ENCODE assay signal across 8 mouse cellular contexts in the genomic region with DNA sequence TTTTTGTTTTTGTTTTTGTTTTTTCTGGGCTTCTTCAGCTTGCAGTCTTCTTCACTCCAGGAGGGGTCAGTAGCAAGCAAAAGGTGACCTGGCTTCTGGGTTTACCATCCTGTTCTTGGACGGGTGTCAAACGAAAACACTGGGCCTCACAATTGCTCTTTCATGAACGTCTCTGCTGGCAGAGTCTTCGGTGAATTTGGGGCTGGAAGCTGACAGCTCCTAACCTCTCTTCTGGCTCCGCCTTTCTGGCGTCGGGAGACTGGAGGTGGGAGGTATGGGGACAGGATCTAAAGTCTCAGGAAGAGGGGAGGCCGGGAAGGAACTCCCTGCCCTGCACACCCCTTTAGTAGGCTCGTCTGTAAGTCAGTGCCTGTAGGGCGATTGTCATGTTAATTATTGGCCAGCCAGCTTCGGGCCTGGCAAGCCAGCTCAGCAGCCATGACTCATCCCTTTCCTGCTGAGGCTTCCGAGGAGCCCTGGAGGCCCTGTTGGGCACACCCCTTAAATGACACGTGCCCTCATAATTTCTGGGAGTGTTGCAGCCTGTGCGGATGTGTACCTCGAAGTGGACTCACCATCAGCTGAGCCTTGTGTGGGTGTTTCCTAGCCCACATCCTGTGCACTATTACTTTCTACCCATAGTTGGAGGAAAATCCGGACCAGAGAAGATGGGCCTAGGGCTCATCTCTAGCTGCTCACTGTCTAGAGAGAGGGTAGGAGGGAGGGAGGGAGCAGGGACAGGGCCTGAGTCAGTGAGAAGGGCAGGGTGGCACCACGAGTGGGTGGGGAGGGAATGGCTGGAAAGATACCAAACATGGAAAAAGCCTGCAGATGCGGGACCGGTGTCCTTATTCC.
A peak's percentile ranks its signal among the peaks of the same experiment; 100 is the strongest.
DNase-seq lines count a peak whose midpoint lies in the region; ATAC-seq and TF ChIP-seq lines count a peak whose summit lies in the region.

No protein-coding gene starts in this region.

- peak overlapping the region; percentile 5; the same call in 1 of the 2 replicates for H3K4me2 ChIP-seq in midbrain, embryonic 16.5 days (ENCODE audit: low read length)

- peaks cover 4% of the 10 kb centered on the region; the same call in 1 of the 2 replicates for H3K9me3 ChIP-seq in midbrain, embryonic 16.5 days (replicated peaks; ENCODE audit: control insufficient read depth, low read length, poor library complexity, severe bottlenecking)

- no peak overlapping the region for H3K27ac ChIP-seq in midbrain, embryonic 16.5 days (ENCODE audit: low read length)

- H3K4me3 ChIP-seq in C2C12 (ENCODE audit: insufficient read depth, poor library complexity, severe bottlenecking), result peak overlapping the region; percentile 15
- no peak overlapping the region for H3K4me3 ChIP-seq in midbrain, embryonic 16.5 days (ENCODE audit: low read depth, low read length)

- peaks cover 3% of the 10 kb centered on the region for H3K36me3 ChIP-seq in C2C12 (ENCODE audit: control insufficient read depth, insufficient read depth)
- no peaks in the 10 kb centered on the region for H3K36me3 ChIP-seq in midbrain, embryonic 16.5 days (ENCODE audit: control insufficient read depth, insufficient read depth, low read length)

- no peaks in the 10 kb centered on the region; the same call in 1 of the 2 replicates for H3K4me1 ChIP-seq in midbrain, embryonic 16.5 days (ENCODE audit: control insufficient read depth, insufficient read depth, low read length)

- TF ChIP-seq CTCF in C2C12 (IDR thresholded peaks at IDR 0.05; ENCODE audit: control insufficient read depth, insufficient read depth, insufficient read length), result no peak

- no peaks in the 10 kb centered on the region for H3K79me2 ChIP-seq in C2C12 (ENCODE audit: control insufficient read depth, insufficient read depth)

- H3K9ac ChIP-seq in midbrain, embryonic 16.5 days (ENCODE audit: low read depth, low read length), result no peak overlapping the region

- H3ac ChIP-seq in C2C12 (ENCODE audit: control insufficient read depth, insufficient read length, low read depth), result peak overlapping the region; percentile 3

- WGBS in midbrain, embryonic 16.5 days, result 11% methylated on average over 19 of the region's 19 CpGs

- DNase-seq in adrenal gland, adult (ENCODE audit: inconsistent age in 2 of 2, low spot score in 1 of 2), result peak; percentile 83 to 93
- DNase-seq in embryo, embryonic 9.5 days (ENCODE audit: extremely low spot score), result peak; percentile 50
- peak; percentile 75 to 85 for DNase-seq in heart, adult 18-20 months
- peak; percentile 95 for DNase-seq in kidney, adult 11 months
- peak; percentile 68 for DNase-seq in liver
- peak; percentile 27 for DNase-seq in urinary bladder, postnatal 10 days (ENCODE audit: low spot score)

- no peaks in the 10 kb centered on the region for H3K27me3 ChIP-seq in C2C12 (ENCODE audit: control insufficient read depth, insufficient read depth, insufficient read length)
- H3K27me3 ChIP-seq in midbrain, embryonic 16.5 days (ENCODE audit: control insufficient read depth, insufficient read depth, low read depth, low read length), result no peaks in the 10 kb centered on the region

- no peaks in the 10 kb centered on the region for H3K79me3 ChIP-seq in C2C12 (ENCODE audit: low read depth)

- peak; percentile 70 for ATAC-seq in midbrain, embryonic 16.5 days

TF ChIP-seq in C2C12, 6 proteins besides CTCF, POLR2A, EP300 and RAD21:
- no peak for TF ChIP-seq MYOG (IDR thresholded peaks at IDR 0.05; ENCODE audit: control insufficient read depth, extremely low read depth, insufficient read length)
- TF ChIP-seq MYOD1 (IDR thresholded peaks at IDR 0.05; ENCODE audit: control insufficient read depth, insufficient read length, low read depth), result no peak
- TF ChIP-seq CEBPB (IDR thresholded peaks at IDR 0.05; ENCODE audit: low read depth), result peak; percentile 14
- peak; percentile 96 for TF ChIP-seq MAX (IDR thresholded peaks at IDR 0.05)
- TF ChIP-seq USF1 (IDR thresholded peaks at IDR 0.05; ENCODE audit: low read depth), result peak; percentile 95
- peak; percentile 70 for TF ChIP-seq FOSL1 (IDR thresholded peaks at IDR 0.05; ENCODE audit: insufficient read depth, low read length, poor library complexity, severe bottlenecking)

Comparison
In these comparisons a context has a peak if more than half of its experiments do, and no peak if none do; other contexts are left out.
1. DNase-seq: peak in every context shown above with its lines; median percentile 95 in kidney, adult 11 months; 88 in adrenal gland, adult; 80 in heart, adult 18-20 months; 68 in liver; 50 in embryo, embryonic 9.5 days; 27 in urinary bladder, postnatal 10 days.